Mouse (Mus musculus) frontal cortex, adult (tissue): ENCODE measurements around the gene Pip5k1c.

ENCODE experiments used
- ATAC-seq: cut with Nextera tagmentation; 2 replicates; pipeline ENCODE4 v1.9.2; 2017; ENCODE audit warnings: mild to moderate bottlenecking, moderate library complexity, mixed read lengths; ENCODE audit not compliant: low TSS enrichment

The Pip5k1c gene

GRCm38 (mm10) chr10:81302781-81303218, 10.0 kb downstream of the Pip5k1c start:
- peak; percentile 18 for ATAC-seq

DNA sequence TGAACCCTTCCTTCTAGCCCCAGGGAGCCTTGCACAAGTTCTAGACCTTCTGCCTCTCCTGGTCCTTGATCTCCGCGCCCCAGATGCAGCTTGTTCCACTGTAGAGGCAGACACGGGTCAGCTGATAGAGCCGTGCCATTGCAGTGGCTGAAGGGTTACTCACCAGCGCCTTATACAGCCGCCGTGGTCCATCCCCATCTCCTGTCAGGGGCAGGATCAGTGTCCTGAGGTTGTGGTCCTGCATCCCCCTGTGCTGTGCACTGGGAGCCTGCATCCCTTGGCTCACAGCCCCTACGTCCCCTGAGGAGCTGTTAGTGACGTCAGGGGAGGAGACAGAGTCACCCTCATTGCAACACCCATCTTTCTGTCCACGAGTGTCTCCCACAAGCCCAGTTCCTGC, 10.5 kb downstream of the Pip5k1c start:
- no peak for ATAC-seq

DNA sequence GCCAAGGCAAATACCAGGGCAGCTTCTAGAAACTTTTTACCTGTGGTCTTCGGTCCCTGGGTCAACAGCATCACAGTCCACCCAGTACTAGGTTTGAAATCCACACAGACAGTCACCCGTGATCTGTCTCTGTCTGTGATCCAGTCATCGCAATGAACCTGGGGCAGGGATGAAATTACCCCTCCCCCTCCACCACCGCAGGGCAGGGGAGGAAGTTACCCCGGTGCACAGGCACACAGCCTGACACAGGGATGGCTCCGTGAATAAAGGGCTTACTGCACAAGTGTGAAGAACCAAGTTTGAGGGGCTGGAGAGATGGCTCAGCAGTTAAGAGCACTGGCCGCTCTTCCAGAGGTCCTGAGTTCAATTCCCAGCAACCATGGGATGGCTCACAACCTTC, 11.0 kb downstream of the Pip5k1c start:
- no peak for ATAC-seq

DNA sequence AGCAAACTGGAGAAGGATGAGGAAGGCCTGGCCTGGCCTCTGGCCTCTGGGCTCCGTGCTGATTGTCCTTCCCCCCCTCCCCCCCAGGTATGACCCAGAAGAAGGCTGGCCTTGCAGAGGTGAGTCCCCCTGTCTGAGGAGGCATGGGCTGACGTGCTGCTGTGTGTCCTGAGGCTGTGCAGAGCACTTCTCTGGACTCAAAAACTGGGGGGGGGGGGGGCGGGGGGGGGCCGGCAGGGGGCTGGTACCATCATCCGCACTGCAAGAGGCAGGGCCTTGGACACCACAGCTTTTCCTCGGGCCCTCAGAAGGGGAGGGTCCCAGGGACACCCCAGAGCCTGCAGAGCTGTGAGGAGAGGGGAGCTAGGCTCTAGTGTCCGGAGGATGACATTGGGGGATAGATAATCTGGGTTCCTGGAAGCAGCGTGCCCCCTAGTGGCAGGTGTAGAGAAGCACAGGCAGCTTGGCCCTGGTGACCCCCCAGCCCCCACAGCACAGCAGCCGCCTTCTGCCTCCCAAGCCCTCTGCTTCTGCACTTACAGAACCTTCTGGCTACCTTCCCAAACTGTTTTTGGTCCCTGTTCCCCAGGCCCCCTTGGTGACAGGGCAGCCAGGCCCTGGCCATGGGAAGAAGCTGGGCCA, 12.0 kb downstream of the Pip5k1c start:
- no peak for ATAC-seq

- no peak for ATAC-seq
These were observed 12.9 kb downstream of the Pip5k1c start for GRCm38 (mm10) chr10:81305663-81306062.

DNA sequence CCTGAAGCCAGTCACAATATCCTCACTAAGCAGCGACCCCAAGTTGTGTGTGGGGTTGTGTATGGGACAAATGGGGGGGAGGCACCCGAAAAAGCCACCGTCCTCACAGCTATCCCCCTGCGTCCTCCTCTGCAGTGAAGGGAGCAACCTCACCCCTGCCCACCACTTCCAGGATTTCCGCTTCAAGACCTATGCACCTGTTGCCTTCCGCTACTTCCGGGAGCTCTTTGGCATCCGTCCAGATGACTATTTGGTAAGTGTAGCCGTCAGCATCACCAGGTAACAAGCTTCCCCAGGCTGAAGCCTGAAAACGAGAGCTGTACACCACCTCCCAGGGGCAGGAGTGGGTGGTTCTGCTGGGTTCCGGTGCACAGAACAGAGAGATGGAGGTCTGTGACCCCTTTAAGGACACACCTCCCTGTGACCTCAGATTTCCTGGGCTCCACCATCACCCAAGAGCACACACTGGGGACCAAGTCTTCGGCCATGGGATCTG, 13.5 kb downstream of the Pip5k1c start:
- no peak for ATAC-seq

GRCm38 (mm10) chr10:81306837-81307682, 14.3 kb downstream of the Pip5k1c start:
- peak; percentile 39 for ATAC-seq

GRCm38 (mm10) chr10:81309571-81309970, 16.8 kb downstream of the Pip5k1c start:
- no peak for ATAC-seq

- ATAC-seq = no peak
These were observed 20.8 kb downstream of the Pip5k1c start for GRCm38 (mm10) chr10:81313581-81313980.

GRCm38 (mm10) chr10:81314201-81314600, 21.4 kb downstream of the Pip5k1c start:
- ATAC-seq = no peak

- ATAC-seq = no peak
These were observed 22.8 kb downstream of the Pip5k1c start for GRCm38 (mm10) chr10:81315587-81315986.

GRCm38 (mm10) chr10:81316338-81317060, 23.7 kb downstream of the Pip5k1c start:
- no peak for ATAC-seq

DNA sequence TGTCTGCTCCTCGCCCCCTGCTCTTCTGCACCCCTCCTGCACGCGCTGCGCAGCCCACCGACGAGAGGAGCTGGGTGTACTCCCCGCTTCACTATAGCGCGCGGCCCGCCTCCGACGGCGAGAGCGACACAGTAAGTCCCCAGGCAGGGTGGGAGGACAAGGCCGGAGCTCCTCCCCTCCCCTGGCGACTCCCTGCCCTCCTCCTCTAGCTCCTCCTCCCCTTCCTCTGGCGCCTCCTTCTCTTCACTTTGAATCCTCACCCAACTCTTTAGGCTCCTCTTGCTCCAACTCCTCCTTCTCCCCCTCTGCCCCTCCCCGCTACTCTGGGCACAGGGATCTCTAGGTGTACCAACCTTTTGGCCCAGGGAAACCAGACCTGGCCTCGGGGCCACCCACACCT, 24.5 kb downstream of the Pip5k1c start:
- ATAC-seq = no peak

- ATAC-seq = no peak
These were observed 26.0 kb downstream of the Pip5k1c start for GRCm38 (mm10) chr10:81318589-81319329.

DNA sequence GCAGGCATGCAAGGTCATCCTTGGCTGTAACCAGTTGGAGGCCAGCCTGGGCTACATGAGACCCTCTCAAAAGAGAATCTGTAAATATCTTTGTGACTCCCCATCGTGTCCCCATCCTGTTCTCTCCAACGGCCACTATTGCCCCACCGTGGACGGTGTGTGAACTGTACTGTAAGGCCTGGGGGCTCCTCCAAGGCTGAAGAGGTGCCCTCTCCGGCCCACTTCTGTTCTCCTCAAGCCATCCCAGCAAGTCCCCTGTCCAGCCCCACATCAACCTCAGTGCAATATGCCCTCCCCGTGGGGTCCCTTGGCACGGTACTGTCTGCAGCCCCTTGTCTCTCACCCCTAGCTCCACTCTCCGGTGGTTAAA, 26.6 kb downstream of the Pip5k1c start:
- ATAC-seq = no peak

GRCm38 (mm10) chr10:81319741-81320549, 27.2 kb downstream of the Pip5k1c start:
- peak; percentile 24; the same call in 1 of the 2 replicates for ATAC-seq

- peak; percentile 78 for ATAC-seq
These were observed 28.0 kb downstream of the Pip5k1c start, which contains the start of gene Cactin for GRCm38 (mm10) chr10:81320550-81321347. TSS of gene Cactin (plus strand) at chr10:81321103.

GRCm38 (mm10) chr10:81321436-81321835, 28.7 kb downstream of the Pip5k1c start:
- no peak for ATAC-seq

- ATAC-seq = no peak
These were observed 29.7 kb downstream of the Pip5k1c start for GRCm38 (mm10) chr10:81322444-81322843.
